Mouse (Mus musculus) hindbrain, embryonic 15.5 days (tissue): Measurements from ENCODE around the gene Arl15. TPM values are rescaled to one million over a fixed set of nuclear protein-coding genes. Genes with fewer than 3 reads are reported as not detected.

Experiments used
- ATAC-seq: fragments of 200-750 bp; cut with Nextera tagmentation; 2 replicates; pipeline ENCODE4 v1.8.0; 2017; ENCODE audit warnings: low read depth, moderate number of reproducible peaks, moderate TSS enrichment; ENCODE audit not compliant: low FRiP score
- H3K27ac ChIP-seq: fragments of 300-500 bp; sonication (generic); replicated peaks from 2 replicates; pipeline ENCODE4 v1.5.1; 2015; ENCODE audit warnings: mild to moderate bottlenecking, inconsistent platforms
- H3K27me3 ChIP-seq: fragments of 300-500 bp; sonication (generic); 2 replicates; pipeline ENCODE4 v1.6.1; 2015; ENCODE audit warnings: control low read depth, inconsistent platforms
- H3K36me3 ChIP-seq: fragments of 300-500 bp; sonication (generic); 2 replicates; pipeline ENCODE4 v1.6.1; 2015; ENCODE audit warnings: control low read depth, inconsistent platforms
- H3K4me1 ChIP-seq: fragments of 300-500 bp; sonication (generic); replicated peaks from 2 replicates; pipeline ENCODE4 v1.6.1; 2015; ENCODE audit warnings: control low read depth, inconsistent platforms
- H3K4me2 ChIP-seq: fragments of 300-500 bp; sonication (generic); 2 replicates; pipeline ENCODE4 v1.6.1; 2015; ENCODE audit warnings: moderate library complexity, mild to moderate bottlenecking, inconsistent platforms
- H3K4me3 ChIP-seq: fragments of 300-500 bp; sonication (generic); 2 replicates; pipeline ENCODE4 v1.5.1; 2015; ENCODE audit warnings: mild to moderate bottlenecking, inconsistent platforms
- H3K9ac ChIP-seq: fragments of 300-500 bp; sonication (generic); 2 replicates; pipeline ENCODE4 v1.6.1; 2015; ENCODE audit warnings: inconsistent platforms
- H3K9me3 ChIP-seq: fragments of 300-500 bp; sonication (generic); 2 replicates; pipeline ENCODE4 v1.6.1; 2016; ENCODE audit warnings: control low read depth, inconsistent platforms
- WGBS: fragments of 180-500 bp; shearing (Covaris S2); methylation state at CpG from one replicate; pipeline ENCODE4 v1.1.7; 2015; 5-methylcytosine and 5-hydroxymethylcytosine counted together
- polyA plus RNA-seq: library from polyadenylated mRNA; unstranded; fragments of >200 nt; fragmentation: Nextera tagmentation; extraction: Ambion mirVana; gene quantifications from 2 replicates; pipeline ENCODE4 v1.2.1, GENCODE M21; 2015

The Arl15 gene
- polyA plus RNA-seq, 1 experiment from 2014 or later: 13.8 TPM

DNA sequence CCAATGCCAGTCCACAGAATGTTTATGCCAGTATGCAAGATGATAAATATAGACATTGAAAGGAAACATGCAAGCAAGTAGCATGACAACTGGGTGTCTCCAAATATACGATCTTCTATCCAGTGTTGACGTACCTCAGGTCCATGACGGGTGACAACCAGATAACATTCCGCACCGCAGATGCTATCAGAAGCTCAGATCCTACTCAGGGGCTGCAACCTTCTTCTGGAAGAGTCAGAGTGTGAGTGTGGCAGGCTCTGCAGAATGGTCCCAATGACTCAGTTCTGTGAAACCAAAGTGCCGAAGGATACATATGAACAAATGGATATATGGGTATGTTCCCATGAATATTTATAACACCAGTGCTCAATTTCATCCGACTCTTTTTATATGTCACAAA, 313.2 kb downstream of the Arl15 start:
- no peak overlapping the region for H3K4me3 ChIP-seq
- H3K4me1 ChIP-seq: no peaks in the 10 kb centered on the region; the same call in 1 of the 2 replicates
- H3K9me3 ChIP-seq: no peaks in the 10 kb centered on the region
- no peak overlapping the region for H3K4me2 ChIP-seq
- 95% methylated on average over 7 of the region's 7 CpGs for WGBS
- no peak overlapping the region for H3K27ac ChIP-seq
- no peak for ATAC-seq
- no peaks in the 10 kb centered on the region for H3K27me3 ChIP-seq
- no peak overlapping the region for H3K9ac ChIP-seq
- no peaks in the 10 kb centered on the region for H3K36me3 ChIP-seq

DNA sequence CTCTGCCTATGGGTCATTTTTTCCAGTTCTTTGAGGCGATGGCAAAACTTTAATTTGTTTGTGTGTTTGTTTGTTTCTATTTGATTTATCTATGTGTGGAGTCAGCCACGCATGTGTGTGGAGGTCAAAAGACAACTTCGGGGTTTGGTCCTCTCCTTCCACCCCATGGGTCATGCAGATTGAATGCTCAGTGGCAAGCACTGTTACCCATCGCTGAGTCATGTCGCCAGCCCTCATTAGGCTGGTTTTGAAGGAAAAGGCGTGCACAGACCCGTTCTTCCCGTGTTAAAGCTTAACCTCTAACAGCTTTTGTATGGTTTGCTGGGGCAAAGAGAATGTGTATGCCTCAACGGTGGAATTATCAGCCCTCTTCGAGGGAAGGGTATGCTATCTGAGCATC, 315.1 kb downstream of the Arl15 start:
- WGBS: 75% methylated on average over 10 of the region's 10 CpGs
- no peaks in the 10 kb centered on the region for H3K36me3 ChIP-seq

GRCm38 (mm10) chr13:114109845-114110244, 315.5 kb downstream of the Arl15 start:
- Histone ChIP-seq H3K36me3 (no peaks in the 10 kb centered on the region), H3K9ac (no peak overlapping the region), H3K4me3 (no peak overlapping the region), H3K27ac (no peak overlapping the region), H3K9me3 (no peaks in the 10 kb centered on the region), H3K4me2 (no peak overlapping the region), H3K4me1 (no peaks in the 10 kb centered on the region; the same call in 1 of the 2 replicates), H3K27me3 (no peaks in the 10 kb centered on the region)
- WGBS: 23% methylated on average over 4 of the region's 4 CpGs
- 0 out of 2 replicates have a peak, but pooled peaks have one; percentile 45 for ATAC-seq

More for the DNA sequence above, 315.1 kb downstream of the Arl15 start:
- Histone ChIP-seq H3K27ac (no peak overlapping the region), H3K9me3 (no peaks in the 10 kb centered on the region), H3K4me1 (no peaks in the 10 kb centered on the region; the same call in 1 of the 2 replicates), H3K4me3 (no peak overlapping the region), H3K9ac (no peak overlapping the region), H3K4me2 (no peak overlapping the region), H3K27me3 (no peaks in the 10 kb centered on the region)
- ATAC-seq: no peak

DNA sequence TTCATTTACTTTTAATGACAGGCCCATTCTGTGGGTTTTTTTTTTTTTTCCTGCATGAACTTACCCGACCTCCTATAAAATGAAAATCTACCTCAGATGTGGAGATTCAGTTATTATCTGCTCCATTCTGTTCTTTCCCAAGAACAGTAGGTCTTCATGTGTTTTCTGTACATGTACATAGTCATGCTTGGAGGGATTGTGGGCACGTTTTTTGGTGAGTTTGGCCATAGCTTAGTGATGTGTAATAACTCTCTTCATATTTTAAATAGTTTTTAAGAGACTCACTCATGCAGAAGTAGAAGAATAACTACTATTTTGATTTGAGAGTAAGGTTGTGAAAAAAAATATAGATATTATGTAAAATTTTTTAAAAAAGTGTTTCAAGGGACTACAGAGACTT, 319.2 kb downstream of the Arl15 start:
- ATAC-seq: no peak
- Histone ChIP-seq H3K9ac (no peak overlapping the region), H3K36me3 (no peaks in the 10 kb centered on the region), H3K4me2 (no peak overlapping the region), H3K27ac (no peak overlapping the region), H3K4me3 (no peak overlapping the region), H3K27me3 (no peaks in the 10 kb centered on the region), H3K9me3 (no peaks in the 10 kb centered on the region), H3K4me1 (no peaks in the 10 kb centered on the region; the same call in 1 of the 2 replicates)
- WGBS: 69% methylated on average over 2 of the region's 2 CpGs

DNA sequence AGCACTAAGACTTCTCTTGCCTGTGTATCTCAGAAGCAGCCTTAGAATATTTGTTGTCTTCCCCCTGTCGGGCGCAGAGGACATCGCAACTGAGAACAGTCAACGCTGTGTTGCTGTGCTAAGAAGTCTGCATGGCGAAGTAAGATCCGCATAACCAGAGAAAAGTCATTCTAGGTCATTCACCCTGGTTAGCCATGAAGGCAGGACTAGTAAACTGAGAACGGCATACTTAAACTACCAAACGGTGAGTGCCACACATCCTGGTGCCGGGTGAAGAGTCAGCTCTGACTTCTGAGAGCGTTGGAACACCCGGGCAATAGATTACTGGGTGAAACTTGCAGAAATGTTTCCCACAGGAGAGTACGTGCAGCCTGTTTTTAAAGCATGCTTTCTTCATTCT, 320.3 kb downstream of the Arl15 start:
- H3K27me3 ChIP-seq: no peaks in the 10 kb centered on the region
- 90% methylated on average over 12 of the region's 12 CpGs for WGBS
- no peaks in the 10 kb centered on the region for H3K9me3 ChIP-seq
- H3K36me3 ChIP-seq: no peaks in the 10 kb centered on the region
- no peak overlapping the region for H3K9ac ChIP-seq
- H3K4me2 ChIP-seq: no peak overlapping the region
- no peak overlapping the region for H3K4me3 ChIP-seq
- H3K4me1 ChIP-seq: no peaks in the 10 kb centered on the region; the same call in 1 of the 2 replicates
- no peak for ATAC-seq
- no peak overlapping the region for H3K27ac ChIP-seq

DNA sequence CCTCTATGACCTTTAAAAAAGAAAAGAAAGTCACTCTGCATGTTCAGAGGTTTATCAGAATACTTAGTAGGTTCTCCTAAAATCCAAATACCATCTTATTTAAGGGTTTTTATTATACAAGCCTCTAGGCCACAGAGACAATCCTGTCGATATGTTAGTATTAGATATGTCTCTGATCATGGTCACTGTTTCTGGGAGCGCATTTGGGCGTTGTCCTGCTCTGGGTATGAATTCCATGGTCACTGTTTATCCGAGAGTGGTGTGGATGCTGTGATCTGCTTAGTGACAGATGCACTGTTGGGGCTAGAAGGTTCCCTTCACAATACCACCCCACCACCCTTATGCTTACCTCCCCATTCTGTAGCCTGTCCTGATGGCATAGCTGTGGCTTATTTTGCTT, 320.8 kb downstream of the Arl15 start:
- no peak overlapping the region for H3K4me2 ChIP-seq
- no peaks in the 10 kb centered on the region for H3K36me3 ChIP-seq
- H3K9me3 ChIP-seq: no peaks in the 10 kb centered on the region
- no peaks in the 10 kb centered on the region for H3K27me3 ChIP-seq
- no peak for ATAC-seq
- no peak overlapping the region for H3K9ac ChIP-seq
- H3K27ac ChIP-seq: no peak overlapping the region
- WGBS: 91% methylated on average over 4 of the region's 4 CpGs
- H3K4me1 ChIP-seq: no peaks in the 10 kb centered on the region; the same call in 1 of the 2 replicates
- no peak overlapping the region for H3K4me3 ChIP-seq

GRCm38 (mm10) chr13:114118104-114118830, 324.0 kb downstream of the Arl15 start:
- H3K4me2 ChIP-seq: no peak overlapping the region
- H3K36me3 ChIP-seq: no peaks in the 10 kb centered on the region
- no peak overlapping the region for H3K9ac ChIP-seq
- H3K4me3 ChIP-seq: no peak overlapping the region
- H3K4me1 ChIP-seq: no peaks in the 10 kb centered on the region
- no peaks in the 10 kb centered on the region for H3K9me3 ChIP-seq
- H3K27ac ChIP-seq: no peak overlapping the region
- WGBS: 80% methylated on average over 19 of the region's 19 CpGs
- no peak for ATAC-seq
- H3K27me3 ChIP-seq: no peaks in the 10 kb centered on the region

GRCm38 (mm10) chr13:114119816-114120215, 325.5 kb downstream of the Arl15 start:
- ATAC-seq: no peak
- Histone ChIP-seq H3K36me3 (no peaks in the 10 kb centered on the region), H3K9me3 (no peaks in the 10 kb centered on the region), H3K27ac (no peak overlapping the region), H3K4me1 (no peaks in the 10 kb centered on the region), H3K4me3 (no peak overlapping the region), H3K4me2 (no peak overlapping the region), H3K27me3 (no peaks in the 10 kb centered on the region), H3K9ac (no peak overlapping the region)
- WGBS: 93% methylated on average over 4 of the region's 4 CpGs

- no peak overlapping the region for H3K9ac ChIP-seq
- H3K36me3 ChIP-seq: no peaks in the 10 kb centered on the region
- 96% methylated on average over 9 of the region's 9 CpGs for WGBS
- no peak overlapping the region for H3K27ac ChIP-seq
- no peaks in the 10 kb centered on the region for H3K9me3 ChIP-seq
- no peaks in the 10 kb centered on the region for H3K4me1 ChIP-seq
- no peak for ATAC-seq
- H3K4me3 ChIP-seq: no peak overlapping the region
- no peaks in the 10 kb centered on the region for H3K27me3 ChIP-seq
- H3K4me2 ChIP-seq: no peak overlapping the region
These were observed 327.3 kb downstream of the Arl15 start for GRCm38 (mm10) chr13:114121591-114121990.

DNA sequence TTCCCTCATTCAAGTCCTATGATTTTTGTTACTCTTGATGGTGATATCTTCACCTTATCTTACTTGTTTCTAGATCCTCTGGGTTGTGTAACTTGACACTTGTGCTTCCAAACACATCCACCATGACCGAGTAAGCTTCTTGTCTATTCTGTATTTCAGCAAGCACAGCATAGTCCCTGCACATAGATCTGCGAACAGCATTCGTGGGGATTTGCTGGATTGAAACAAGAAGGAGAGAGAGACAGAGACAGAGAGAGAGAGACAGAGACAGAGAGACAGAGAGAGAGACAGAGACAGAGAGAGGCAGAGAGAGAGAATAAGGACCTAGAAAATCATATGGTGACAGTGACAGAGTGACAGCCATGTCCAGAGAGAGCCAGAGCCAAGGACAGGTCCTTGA, 329.1 kb downstream of the Arl15 start:
- WGBS: 93% methylated on average over 3 of the region's 3 CpGs
- no peak for ATAC-seq

DNA sequence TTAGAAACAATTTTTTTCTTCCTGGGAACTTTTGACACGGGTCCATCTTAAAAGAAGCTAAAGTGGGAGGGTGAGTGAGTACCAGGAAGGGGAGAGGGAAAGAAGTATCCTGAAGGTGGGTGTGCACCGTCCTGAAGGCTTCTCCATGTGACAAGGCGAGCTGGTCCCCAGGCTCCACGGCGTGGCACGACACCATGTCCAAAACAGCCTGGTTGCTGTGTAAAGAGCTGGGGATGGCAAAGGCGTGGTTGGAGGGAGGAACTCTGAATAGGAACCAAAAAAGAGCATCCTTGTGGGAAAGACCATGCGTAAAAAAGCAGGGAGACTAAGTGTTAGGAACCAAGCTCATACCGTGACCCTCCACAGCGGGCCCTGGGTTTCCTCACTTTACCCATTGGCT, 330.1 kb downstream of the Arl15 start:
- H3K36me3 ChIP-seq: no peaks in the 10 kb centered on the region
- WGBS: 95% methylated on average over 10 of the region's 10 CpGs

More for the DNA sequence above, 329.1 kb downstream of the Arl15 start:
- no peak overlapping the region for H3K9ac ChIP-seq
- no peaks in the 10 kb centered on the region for H3K4me1 ChIP-seq
- no peak overlapping the region for H3K4me3 ChIP-seq
- no peak overlapping the region for H3K4me2 ChIP-seq
- no peaks in the 10 kb centered on the region for H3K27me3 ChIP-seq
- H3K27ac ChIP-seq: no peak overlapping the region
- no peaks in the 10 kb centered on the region for H3K36me3 ChIP-seq
- H3K9me3 ChIP-seq: no peaks in the 10 kb centered on the region

GRCm38 (mm10) chr13:114124991-114125390, 330.7 kb downstream of the Arl15 start:
- H3K27me3 ChIP-seq: no peaks in the 10 kb centered on the region
- no peak overlapping the region for H3K9ac ChIP-seq
- no peak overlapping the region for H3K27ac ChIP-seq
- no peak overlapping the region for H3K4me3 ChIP-seq
- no peaks in the 10 kb centered on the region for H3K4me1 ChIP-seq
- no peak for ATAC-seq
- H3K4me2 ChIP-seq: no peak overlapping the region
- no peaks in the 10 kb centered on the region for H3K36me3 ChIP-seq
- WGBS: 86% methylated on average over 12 of the region's 12 CpGs
- H3K9me3 ChIP-seq: no peaks in the 10 kb centered on the region

More for the DNA sequence above, 330.1 kb downstream of the Arl15 start:
- H3K27ac ChIP-seq: no peak overlapping the region
- H3K9me3 ChIP-seq: no peaks in the 10 kb centered on the region
- H3K4me3 ChIP-seq: no peak overlapping the region
- no peak for ATAC-seq
- no peaks in the 10 kb centered on the region for H3K27me3 ChIP-seq
- no peak overlapping the region for H3K9ac ChIP-seq
- no peaks in the 10 kb centered on the region for H3K4me1 ChIP-seq
- H3K4me2 ChIP-seq: no peak overlapping the region

GRCm38 (mm10) chr13:114128366-114128765, 334.1 kb downstream of the Arl15 start:
- no peaks in the 10 kb centered on the region for H3K4me1 ChIP-seq
- ATAC-seq: no peak

More at GRCm38 (mm10) chr13:114128366-114128765, 334.1 kb downstream of the Arl15 start:
- Histone ChIP-seq H3K27me3 (no peaks in the 10 kb centered on the region), H3K36me3 (no peaks in the 10 kb centered on the region), H3K4me2 (no peak overlapping the region), H3K27ac (no peak overlapping the region), H3K9me3 (no peaks in the 10 kb centered on the region), H3K4me3 (no peak overlapping the region), H3K9ac (no peak overlapping the region)
- 91% methylated on average over 2 of the region's 2 CpGs for WGBS
